Mouse (Mus musculus): ENCODE measurements around the gene Fggy.

DNA sequence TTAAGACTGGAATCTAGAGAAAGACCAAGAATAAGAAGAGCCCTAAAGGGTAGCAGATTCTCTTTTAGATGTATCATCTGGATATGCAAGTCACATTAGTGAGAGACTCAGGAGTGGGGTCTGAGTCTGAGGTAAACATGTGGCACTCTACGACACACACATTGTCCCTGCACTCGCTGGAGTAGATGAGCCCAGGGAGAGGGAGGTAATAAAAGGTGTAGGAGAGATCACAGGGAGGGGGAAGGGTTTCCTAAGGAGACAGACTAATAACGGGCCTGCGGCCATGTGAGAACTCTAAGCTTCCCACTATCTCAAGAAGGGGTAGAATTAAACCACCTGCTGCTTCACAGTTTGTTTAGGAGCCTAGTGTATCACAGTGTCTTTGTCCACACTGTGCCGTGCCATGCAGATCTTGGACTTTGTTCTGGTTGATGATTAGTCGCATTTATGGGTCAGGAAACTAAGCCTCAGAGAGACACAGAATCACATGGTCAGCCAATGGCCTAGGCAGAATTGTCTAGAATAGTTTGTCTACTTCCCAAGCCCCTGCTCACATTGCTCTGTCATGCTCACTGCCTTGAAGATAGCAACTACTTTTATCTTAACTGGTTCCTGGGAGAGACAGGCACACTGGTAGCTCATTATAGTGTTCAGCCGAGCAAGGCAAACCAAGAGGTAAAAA lies 236.5 kb downstream of the Fggy start:
- TF ChIP-seq EP300 (IDR thresholded peaks at IDR 0.05; ENCODE audit: low read depth) (no peak), CTCF (IDR thresholded peaks at IDR 0.05; ENCODE audit: low read depth) (no peak)

Measured in liver, embryonic 14.5 days (tissue).